Mouse (Mus musculus) ES-Bruce4 (cell line): ENCODE data around the gene Orai2.
"Not testable (repeated sequence)": the region's sequence is repeated elsewhere in the genome, so short reads cannot be mapped to it uniquely, and the experiment has no call there.

Experiments
- CTCF ChIP-seq: IDR thresholded peaks from one replicate; pipeline ENCODE4 v1.8.1; 2011; ENCODE audit warnings: low read depth, low read length
- POLR2A ChIP-seq: IDR thresholded peaks from one replicate; pipeline ENCODE4 v1.8.1; 2011; ENCODE audit warnings: low read length; ENCODE audit not compliant: insufficient read depth

- TF ChIP-seq CTCF, POLR2A: not testable (repeated sequence)
Observed at GRCm38 (mm10) chr5:136113546-136113945, 57.0 kb downstream of the Orai2 start.
